8 mouse cellular contexts compared by ENCODE assay signal in the genomic region with DNA sequence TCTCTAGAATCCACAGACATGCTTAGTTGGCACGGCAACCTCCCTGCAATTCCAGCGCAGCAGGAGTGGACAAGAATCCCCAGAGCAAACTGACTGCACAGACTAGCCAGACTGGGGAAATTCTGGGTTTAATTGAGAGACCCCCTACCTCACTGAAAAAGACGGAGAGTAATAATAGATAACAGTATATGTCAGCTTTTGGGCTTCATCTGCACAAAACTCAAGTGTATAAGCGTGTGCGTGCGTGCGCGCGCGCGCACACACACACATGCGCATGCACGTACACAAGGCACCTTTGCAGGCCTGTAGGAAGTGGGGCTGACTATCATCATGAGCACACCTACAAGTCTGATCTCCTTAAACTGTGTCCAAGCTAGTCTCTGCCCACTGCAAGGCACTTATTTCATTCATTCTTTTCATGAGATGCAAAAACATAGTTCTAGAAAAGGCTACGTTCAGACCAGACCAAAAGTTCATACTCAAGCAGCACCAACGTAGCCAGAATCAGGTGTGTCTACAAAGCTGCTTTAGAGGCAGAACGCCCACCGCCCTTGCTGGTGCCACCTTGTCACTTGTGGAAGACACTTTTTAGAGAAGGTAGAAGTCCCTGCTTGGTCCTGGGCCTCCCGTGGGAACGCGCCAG.
A peak's percentile ranks its signal among the peaks of the same experiment; 100 is the strongest.
DNase-seq lines count a peak whose midpoint lies in the region; ATAC-seq and TF ChIP-seq lines count a peak whose summit lies in the region.

No protein-coding gene starts in this region.

- peaks cover 56% of the 10 kb centered on the region for H3K27me3 ChIP-seq in heart, embryonic 13.5 days (replicated peaks)
- H3K27me3 ChIP-seq in hindbrain, embryonic 12.5 days, result peaks cover 27% of the 10 kb centered on the region
- H3K27me3 ChIP-seq in midbrain, embryonic 12.5 days, result peaks cover 34% of the 10 kb centered on the region

- DNase-seq in heart, adult 18-20 months, result no peak
- DNase-seq in brain, embryonic 14.5 days (ENCODE audit: low read depth), result peak; percentile 68
- no peak for DNase-seq in ovary, adult 18-20 months (ENCODE audit: low spot score)
- DNase-seq in thymus, postnatal 36 days, result no peak
- DNase-seq in layer of hippocampus, adult 11-12 months (ENCODE audit: low spot score), result no peak

- no peaks in the 10 kb centered on the region for H3K36me3 ChIP-seq in heart, embryonic 13.5 days
- H3K36me3 ChIP-seq in hindbrain, embryonic 12.5 days, result no peaks in the 10 kb centered on the region
- H3K36me3 ChIP-seq in midbrain, embryonic 12.5 days, result no peaks in the 10 kb centered on the region

- no peak for TF ChIP-seq POLR2A in brain, embryonic 14.5 days (IDR thresholded peaks at IDR 0.05; ENCODE audit: borderline replicate concordance, extremely low read depth, insufficient read depth, insufficient read length, poor library complexity, severe bottlenecking)

- no peak overlapping the region for H3K27ac ChIP-seq in heart, embryonic 13.5 days (replicated peaks)
- no peak overlapping the region for H3K27ac ChIP-seq in hindbrain, embryonic 12.5 days
- H3K27ac ChIP-seq in midbrain, embryonic 12.5 days (replicated peaks), result no peak overlapping the region

- H3K9me3 ChIP-seq in heart, embryonic 13.5 days, result peaks cover 3% of the 10 kb centered on the region; the same call in 1 of the 2 replicates
- H3K9me3 ChIP-seq in hindbrain, embryonic 12.5 days (replicated peaks), result 0 out of 2 replicates have a peak, but pooled peaks cover 3% of the 10 kb centered on the region
- H3K9me3 ChIP-seq in midbrain, embryonic 12.5 days, result peaks cover 5% of the 10 kb centered on the region; the same call in 1 of the 2 replicates

- 14% methylated on average over 20 of the region's 20 CpGs for WGBS in heart, embryonic 13.5 days
- 6% methylated on average over 20 of the region's 20 CpGs for WGBS in hindbrain, embryonic 12.5 days
- 8% methylated on average over 20 of the region's 20 CpGs for WGBS in midbrain, embryonic 12.5 days

- peaks cover 13% of the 10 kb centered on the region; the same call in 1 of the 2 replicates for H3K4me1 ChIP-seq in heart, embryonic 13.5 days
- peaks cover 19% of the 10 kb centered on the region for H3K4me1 ChIP-seq in hindbrain, embryonic 12.5 days
- H3K4me1 ChIP-seq in midbrain, embryonic 12.5 days, result peaks cover 24% of the 10 kb centered on the region; the same call in 1 of the 2 replicates

- peak overlapping the region; percentile 63 for H3K4me3 ChIP-seq in heart, embryonic 13.5 days
- H3K4me3 ChIP-seq in hindbrain, embryonic 12.5 days, result peak overlapping the region; percentile 51
- peak overlapping the region; percentile 48 for H3K4me3 ChIP-seq in midbrain, embryonic 12.5 days

- H3K4me2 ChIP-seq in heart, embryonic 13.5 days, result peak overlapping the region; percentile 89
- H3K4me2 ChIP-seq in hindbrain, embryonic 12.5 days (replicated peaks), result peak overlapping the region; percentile 95
- H3K4me2 ChIP-seq in midbrain, embryonic 12.5 days (replicated peaks), result peak overlapping the region; percentile 88

- H3K9ac ChIP-seq in heart, embryonic 13.5 days, result peak overlapping the region; percentile 72
- H3K9ac ChIP-seq in hindbrain, embryonic 12.5 days, result peak overlapping the region; percentile 56
- H3K9ac ChIP-seq in midbrain, embryonic 12.5 days (replicated peaks), result peak overlapping the region; percentile 37; the same call in 1 of the 2 replicates

- ATAC-seq in heart, embryonic 13.5 days (ENCODE audit: extremely low read depth, insufficient number of reproducible peaks, low FRiP score, low TSS enrichment), result no peak
- ATAC-seq in hindbrain, embryonic 12.5 days (ENCODE audit: low FRiP score), result peak; percentile 68
- ATAC-seq in midbrain, embryonic 12.5 days (ENCODE audit: low FRiP score, low read depth), result peak; percentile 42; the same call in 1 of the 2 replicates

- TF ChIP-seq CTCF in brain, embryonic 14.5 days (IDR thresholded peaks at IDR 0.05; ENCODE audit: borderline replicate concordance, extremely low read depth, insufficient read depth, insufficient read length), result no peak
